Mouse (Mus musculus): ENCODE data around the gene Fancg.

GRCm38 (mm10) chr4:43046607-43047006, 36.3 kb upstream of the Fancg start:
- TF ChIP-seq EP300 (IDR thresholded peaks at IDR 0.05; ENCODE audit: low read depth in 1 of 2, low read length in 2 of 2) (no peak), USF1 (IDR thresholded peaks at IDR 0.05; ENCODE audit: low read depth, low read length) (no peak), POLR2AphosphoS5 (IDR thresholded peaks at IDR 0.05; ENCODE audit: borderline replicate concordance, low read depth, low read length) (no peak), CTCF (IDR thresholded peaks at IDR 0.05 in 2 of 3, conservative IDR thresholded peaks at IDR 0.05 in 1 of 3; ENCODE audit: control insufficient read depth in 1 of 3, insufficient read depth in 1 of 3, low read depth in 2 of 3, low read length in 3 of 3, poor library complexity in 1 of 3, severe bottlenecking in 1 of 3) (no peak), POLR2A (IDR thresholded peaks at IDR 0.05; ENCODE audit: control insufficient read depth in 1 of 2, insufficient read depth in 1 of 2, low read depth in 1 of 2, low read length in 2 of 2, poor library complexity in 1 of 2) (no peak), POLR2AphosphoS2 (IDR thresholded peaks at IDR 0.05; ENCODE audit: low read length) (no peak), KAT2A (conservative IDR thresholded peaks at IDR 0.05; ENCODE audit: low read depth, low read length) (no peak), SMC3 (IDR thresholded peaks at IDR 0.05; ENCODE audit: low read depth, low read length) (no peak), RCOR1 (IDR thresholded peaks at IDR 0.05; ENCODE audit: low read depth, low read length) (no peak), CHD1 (IDR thresholded peaks at IDR 0.05; ENCODE audit: low read depth, low read length) (no peak), RAD21 (IDR thresholded peaks at IDR 0.05; ENCODE audit: low read depth, low read length) (no peak), E2F4 (IDR thresholded peaks at IDR 0.05; ENCODE audit: borderline replicate concordance, low read depth, low read length) (no peak), ZC3H11A (IDR thresholded peaks at IDR 0.05; ENCODE audit: low read depth, low read length) (no peak), GATA1 (IDR thresholded peaks at IDR 0.05; ENCODE audit: low read depth, low read length) (no peak)
